Mouse (Mus musculus) liver, adult 2 months (tissue): ENCODE measurements around the gene Plekha6.

Experiments
- CTCF ChIP-seq: fragments of 200-500 bp; IDR thresholded peaks from 2 replicates; pipeline ENCODE4 v1.5.1; 2011; ENCODE audit warnings: low read depth, low read length, control low read depth
- POLR2A ChIP-seq: fragments of 200-500 bp; IDR thresholded peaks from 2 replicates; pipeline ENCODE4 v1.6.1; 2011; ENCODE audit warnings: low read length, control low read depth; ENCODE audit not compliant: insufficient read depth; ENCODE audit errors: extremely low read depth

DNA sequence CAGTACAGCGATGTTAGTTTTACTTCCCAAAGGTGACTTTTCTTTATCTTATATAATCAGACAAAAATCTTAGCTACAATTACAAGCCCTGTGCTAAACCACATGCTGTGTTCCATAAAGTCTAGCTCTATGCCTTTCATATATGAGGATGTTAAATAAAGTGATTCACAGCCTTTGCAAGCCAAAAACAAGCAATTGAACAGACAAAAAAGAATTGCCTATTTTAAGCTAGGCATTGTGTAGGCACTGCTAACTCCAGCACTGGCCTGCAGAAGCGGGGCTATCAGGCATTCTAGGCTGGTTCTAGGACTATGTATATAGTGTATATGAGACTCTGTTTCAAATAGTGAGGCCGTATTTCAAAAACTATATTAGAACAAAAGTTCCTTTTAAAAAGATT, 11.8 kb upstream of the Plekha6 start:
- TF ChIP-seq CTCF (no peak), POLR2A (no peak)
